Mouse (Mus musculus): Measurements from ENCODE around the gene 1600002K03Rik.

1600002K03Rik gene

GRCm38 (mm10) chr10:80141243-80141642 lies 31.5 kb upstream of the 1600002K03Rik start:
- peak; percentile 93 for DNase-seq (ENCODE audit: low spot score)

GRCm38 (mm10) chr10:80141786-80142529 lies 30.8 kb upstream of the 1600002K03Rik start:
- DNase-seq (ENCODE audit: low spot score): peak; percentile 99

DNA sequence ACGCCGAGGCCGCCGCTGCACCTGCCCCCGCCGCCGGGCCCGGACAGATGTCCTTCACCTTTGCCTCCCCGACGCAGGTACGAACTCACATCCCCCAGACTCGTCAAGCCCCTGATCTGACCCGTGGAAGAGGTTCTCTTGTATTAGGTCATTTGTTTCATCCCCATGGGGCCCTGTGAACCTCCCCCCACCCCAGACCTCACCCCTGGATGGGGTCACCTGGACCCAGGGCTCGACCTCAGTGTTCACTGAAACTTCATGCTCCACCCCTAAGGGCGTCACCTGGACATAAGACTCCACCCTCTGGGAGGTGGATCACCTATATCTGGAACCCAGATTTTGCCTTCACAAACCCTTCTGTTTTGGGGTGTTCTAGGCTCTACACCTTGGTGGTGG lies 30.2 kb upstream of the 1600002K03Rik start:
- DNase-seq (ENCODE audit: low spot score): peak; percentile 36

DNA sequence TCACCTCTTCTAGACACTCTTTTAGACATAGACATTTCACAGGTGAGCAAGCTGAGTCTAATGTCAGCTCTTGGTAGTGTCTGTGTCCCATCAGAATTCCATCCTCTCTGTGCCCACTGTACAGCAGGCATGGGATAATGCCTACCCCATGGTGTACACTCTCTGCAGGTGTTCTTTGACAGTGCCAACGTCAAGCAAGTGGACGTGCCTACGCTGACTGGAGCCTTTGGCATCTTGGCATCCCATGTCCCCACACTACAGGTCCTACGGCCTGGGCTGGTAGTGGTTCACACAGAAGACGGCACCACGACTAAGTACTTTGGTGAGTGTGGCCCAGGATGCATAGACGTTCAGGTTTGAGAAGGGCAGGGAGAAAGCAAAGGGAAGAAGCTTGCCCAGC lies 29.1 kb upstream of the 1600002K03Rik start:
- DNase-seq (ENCODE audit: low spot score): no peak

DNA sequence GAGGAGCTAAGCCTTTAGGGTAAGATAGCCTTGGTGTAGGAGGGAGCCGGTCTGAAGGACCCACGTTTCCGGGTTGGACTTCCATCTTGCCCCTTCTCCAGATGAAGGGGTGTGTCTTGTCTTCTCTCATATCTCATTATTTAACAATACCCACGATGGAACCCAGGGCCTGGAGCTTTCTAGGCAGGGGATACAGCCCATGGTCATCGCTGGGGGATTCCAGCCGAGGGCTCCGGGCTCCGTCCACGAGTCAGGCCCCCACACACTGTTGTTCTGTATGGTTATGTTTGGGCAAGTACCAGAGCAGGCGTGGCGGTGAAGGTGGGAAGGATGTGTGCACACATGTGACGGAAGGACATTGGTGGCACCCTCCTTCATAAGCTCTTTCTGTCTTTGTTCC lies 28.6 kb upstream of the 1600002K03Rik start:
- DNase-seq (ENCODE audit: low spot score): no peak

DNA sequence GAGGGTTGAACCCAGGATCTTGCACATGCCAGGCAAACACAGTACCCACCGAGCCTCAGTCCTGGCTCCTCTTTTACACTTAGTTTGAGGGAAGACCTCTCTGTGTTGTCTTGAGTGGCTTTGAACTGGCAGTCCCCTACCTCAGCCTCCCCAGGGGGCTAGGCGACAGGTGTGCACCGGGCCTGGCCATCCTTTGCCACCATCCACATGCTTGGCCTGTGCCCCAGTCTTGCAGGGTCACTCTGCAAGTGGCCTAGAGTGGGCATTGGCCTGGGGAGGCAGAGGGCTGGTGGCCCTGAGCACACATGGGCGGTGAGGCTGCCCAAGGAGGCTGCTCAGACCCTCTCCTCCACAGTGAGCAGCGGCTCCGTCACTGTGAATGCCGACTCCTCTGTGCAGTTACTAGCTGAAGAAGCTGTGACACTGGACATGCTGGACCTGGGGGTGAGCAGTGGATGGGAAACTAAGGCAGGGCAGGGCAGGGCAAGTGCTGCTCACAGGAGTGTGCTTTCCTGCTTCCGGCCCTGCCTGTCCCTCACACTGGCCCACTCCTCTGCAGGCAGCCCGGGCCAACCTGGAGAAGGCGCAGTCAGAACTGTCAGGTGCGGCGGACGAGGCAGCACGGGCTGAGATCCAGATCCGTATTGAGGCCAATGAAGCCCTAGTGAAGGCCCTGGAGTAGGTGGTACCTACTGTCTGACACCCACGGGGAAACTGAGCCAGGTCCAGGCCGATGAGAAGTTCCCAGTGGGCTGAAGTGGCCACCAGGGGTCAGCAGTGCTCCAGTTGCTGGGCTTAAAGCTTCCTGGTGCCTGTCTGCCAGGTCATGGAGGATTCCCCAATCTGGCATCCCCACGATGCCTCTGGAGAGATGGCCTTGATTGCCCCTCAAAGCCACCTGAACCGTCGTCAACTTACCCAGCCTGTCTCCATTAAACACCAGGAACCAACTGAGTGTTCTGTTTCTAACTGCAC lies 27.6 kb upstream of the 1600002K03Rik start:
- peak; percentile 74 for DNase-seq (ENCODE audit: low spot score)

- DNase-seq (ENCODE audit: low spot score): peak; percentile 31
Measured at GRCm38 (mm10) chr10:80145896-80146295, 26.8 kb upstream of the 1600002K03Rik start.

DNA sequence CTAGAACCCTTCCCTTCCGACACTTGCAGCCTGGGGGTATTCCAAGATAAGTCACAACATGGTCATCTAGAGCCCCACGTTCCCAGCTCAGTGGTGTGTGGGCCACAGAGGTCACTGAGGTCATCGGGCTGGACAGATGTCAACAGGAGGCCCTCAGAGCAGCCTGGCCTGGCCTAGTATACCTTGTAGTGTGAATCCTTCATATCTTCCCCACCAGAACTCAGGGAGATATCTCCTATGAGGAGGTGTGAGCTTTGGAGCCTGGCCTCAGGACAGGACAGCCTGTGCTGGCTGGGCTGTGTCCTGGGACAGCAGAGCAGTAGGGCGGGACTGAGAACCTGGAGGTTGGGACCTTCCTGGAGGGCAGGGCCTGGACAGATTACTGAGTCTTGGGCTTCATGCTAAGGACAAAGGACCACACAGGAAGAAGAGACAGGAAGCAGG lies 26.2 kb upstream of the 1600002K03Rik start:
- DNase-seq (ENCODE audit: low spot score): no peak

- no peak for DNase-seq (ENCODE audit: low spot score)
Measured at GRCm38 (mm10) chr10:80147146-80147718, 25.5 kb upstream of the 1600002K03Rik start.

GRCm38 (mm10) chr10:80147719-80148601 lies 24.8 kb upstream of the 1600002K03Rik start, which contains the start of gene Midn:
TSS of gene Midn (plus strand) at chr10:80148272.
- DNase-seq (ENCODE audit: low spot score): peak; percentile 82

DNA sequence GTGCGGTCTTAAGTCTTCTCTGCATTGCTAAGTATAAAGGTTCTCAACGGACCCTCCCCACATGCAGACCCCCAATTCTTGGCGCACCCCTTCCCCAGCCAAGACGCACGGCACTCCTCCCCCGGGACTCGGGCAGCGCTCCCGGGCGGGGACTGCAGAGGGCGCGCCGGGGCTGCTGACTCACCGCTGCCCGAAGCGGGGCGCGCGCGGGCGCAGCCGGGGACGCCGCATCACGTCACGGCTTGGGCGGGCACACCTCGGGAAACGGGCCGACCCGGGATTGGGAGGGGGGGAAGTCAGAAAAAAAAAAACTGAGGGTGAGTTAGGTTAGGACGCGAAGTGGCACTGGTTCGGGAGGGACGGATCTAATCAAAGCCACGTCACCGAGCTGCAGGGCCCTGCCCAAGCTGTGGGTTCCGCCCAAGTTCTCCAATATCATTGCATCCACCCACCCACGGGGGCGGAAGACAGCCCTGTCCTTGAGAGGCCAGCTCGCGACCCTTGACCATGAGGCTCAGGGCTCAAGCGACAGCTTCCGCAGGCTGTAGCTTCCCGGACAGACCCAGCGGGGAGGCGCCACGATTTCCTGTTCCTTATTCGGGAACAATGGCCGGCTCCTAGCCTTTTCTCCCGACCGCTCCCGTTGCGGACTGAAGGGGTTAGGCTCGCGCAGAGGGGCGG lies 24.0 kb upstream of the 1600002K03Rik start:
- DNase-seq (ENCODE audit: low spot score): peak; percentile 96

- peak; percentile 97 for DNase-seq (ENCODE audit: low spot score)
Measured at GRCm38 (mm10) chr10:80149291-80150225, 23.2 kb upstream of the 1600002K03Rik start.

DNA sequence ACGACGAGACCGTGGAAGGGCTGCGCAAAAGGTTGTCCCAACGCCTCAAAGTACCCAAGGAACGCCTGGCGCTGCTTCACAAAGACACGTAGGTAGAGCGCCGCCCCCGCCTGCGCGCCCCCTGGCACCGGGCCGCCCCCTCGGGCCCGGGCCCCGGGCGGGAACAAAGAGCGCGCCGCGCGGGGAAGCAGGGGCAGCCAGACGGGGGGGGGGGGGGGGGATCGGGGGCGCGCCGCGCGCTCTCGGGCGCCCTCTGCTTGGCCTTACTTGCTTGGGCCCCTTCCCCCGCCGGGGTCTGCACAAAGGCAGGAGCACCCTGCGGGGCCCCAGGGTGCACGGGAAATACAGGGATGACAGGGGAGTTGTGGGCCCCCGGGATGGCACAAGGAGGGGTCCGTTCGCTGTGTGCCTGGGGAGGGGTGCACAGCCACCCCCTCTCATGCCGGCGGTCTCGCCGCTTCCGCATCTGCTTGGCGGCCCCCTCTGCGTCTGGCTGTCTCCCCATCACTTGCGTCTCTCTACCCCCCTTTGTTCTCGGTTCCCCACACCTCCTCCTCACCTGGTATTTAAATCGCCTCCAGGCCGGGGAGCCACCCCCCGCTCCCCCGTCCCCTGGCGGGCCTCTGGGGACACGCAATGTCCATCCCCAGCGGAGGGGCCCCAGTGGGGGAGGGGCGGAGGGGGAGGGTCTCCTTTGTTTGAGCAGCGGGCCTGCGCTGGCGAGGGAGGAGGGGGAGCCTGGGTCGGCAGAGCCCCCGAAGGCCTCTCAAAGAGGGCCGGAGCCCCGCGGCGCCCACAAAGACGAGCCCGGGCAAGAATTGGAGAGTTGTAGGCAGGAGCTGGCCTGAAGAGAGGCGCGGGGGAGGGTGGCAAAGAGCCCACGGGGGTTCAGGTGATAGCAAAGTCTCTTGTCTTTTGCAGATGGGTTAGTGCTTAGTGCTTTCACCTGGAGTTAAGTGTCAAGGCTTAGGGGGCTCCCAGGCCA lies 22.2 kb upstream of the 1600002K03Rik start:
- DNase-seq (ENCODE audit: low spot score): no peak

DNA sequence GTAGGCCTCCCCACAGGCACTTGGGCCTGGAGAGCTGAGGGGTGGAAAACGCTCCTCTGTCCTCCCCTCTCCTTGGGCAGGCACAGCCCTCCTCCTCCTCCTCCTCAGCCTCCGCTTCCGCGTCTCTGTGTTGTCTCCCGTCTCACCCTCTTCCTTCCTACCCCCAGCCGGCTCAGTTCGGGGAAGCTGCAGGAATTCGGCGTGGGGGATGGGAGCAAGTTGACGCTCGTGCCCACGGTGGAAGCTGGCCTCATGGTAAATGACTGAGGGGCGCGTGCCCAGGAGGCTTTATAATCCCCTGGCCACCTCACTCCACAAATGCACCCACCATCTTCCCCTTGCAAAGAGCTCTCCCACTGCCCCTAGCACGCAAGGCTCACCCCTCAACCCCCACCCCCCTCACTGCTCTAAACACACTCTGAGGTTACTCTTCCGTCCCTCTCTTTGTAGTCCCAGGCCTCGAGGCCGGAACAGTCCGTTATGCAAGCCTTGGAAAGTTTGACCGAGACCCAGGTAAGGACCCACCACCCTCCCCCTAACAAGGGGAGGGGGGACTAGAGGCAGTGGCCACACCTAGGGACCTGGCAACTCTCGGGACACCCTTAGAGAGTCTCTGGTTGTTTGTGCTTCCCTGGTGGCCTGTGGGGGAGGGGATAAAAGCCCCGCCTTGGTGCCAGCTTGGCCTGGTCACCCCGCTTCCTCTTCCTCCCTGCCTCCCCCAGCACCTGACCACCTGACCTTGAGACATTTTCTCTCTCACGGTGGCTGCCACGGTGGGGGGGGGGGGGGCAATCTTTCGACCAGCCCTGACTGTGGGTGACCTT lies 21.3 kb upstream of the 1600002K03Rik start:
- DNase-seq (ENCODE audit: low spot score): peak; percentile 66

- DNase-seq (ENCODE audit: low spot score): peak; percentile 91
Measured at GRCm38 (mm10) chr10:80152071-80152872, 20.5 kb upstream of the 1600002K03Rik start.

GRCm38 (mm10) chr10:80152873-80153260 lies 19.9 kb upstream of the 1600002K03Rik start:
- DNase-seq (ENCODE audit: low spot score): peak; percentile 78

GRCm38 (mm10) chr10:80153713-80154112 lies 19.0 kb upstream of the 1600002K03Rik start:
- DNase-seq (ENCODE audit: low spot score): no peak

Measured in adipocyte (in vitro differentiated cells).